Mouse (Mus musculus) kidney, adult 2 months (tissue): ENCODE measurements at regions not wholly inside any gene's neighbourhood (a gene's known extent, or its start where the extent isn't known, plus 50 kb on each side); places are given as distances from the start of the nearest gene placed in this dataset.

ENCODE experiments used
- DNase-seq: peaks from one replicate; pipeline ENCODE4 v3.0.0; 2021
- H3K27ac ChIP-seq: fragments of 200-500 bp; 2 replicates; pipeline ENCODE4 v1.5.1; 2012; ENCODE audit warnings: low read depth, low read length, control low read depth, inconsistent platforms; ENCODE audit not compliant: insufficient read depth
- H3K27me3 ChIP-seq: fragments of 200-500 bp; replicated peaks from 2 replicates; pipeline ENCODE4 v1.6.1; 2012; ENCODE audit warnings: mild to moderate bottlenecking, moderate library complexity, low read length, inconsistent platforms; ENCODE audit not compliant: control insufficient read depth, insufficient read depth
- H3K36me3 ChIP-seq: fragments of 200-500 bp; 2 replicates; pipeline ENCODE4 v1.6.1; 2012; ENCODE audit warnings: mild to moderate bottlenecking, moderate library complexity, low read length, inconsistent platforms; ENCODE audit not compliant: control insufficient read depth, insufficient read depth
- H3K4me1 ChIP-seq: fragments of 200-500 bp; 2 replicates; pipeline ENCODE4 v1.6.1; 2011; ENCODE audit warnings: low read length; ENCODE audit not compliant: control insufficient read depth, insufficient read depth
- H3K4me3 ChIP-seq: fragments of 200-500 bp; 2 replicates; pipeline ENCODE4 v1.5.1; 2011; ENCODE audit warnings: mild to moderate bottlenecking, low read depth, low read length, control low read depth; ENCODE audit not compliant: insufficient read depth
- CTCF ChIP-seq: fragments of 200-500 bp; conservative IDR thresholded peaks from 2 replicates; pipeline ENCODE4 v1.5.1; 2011; ENCODE audit warnings: low read depth, mild to moderate bottlenecking, control low read depth, low read length, moderate library complexity, mixed read lengths; ENCODE audit not compliant: insufficient read depth, insufficient read length
- POLR2A ChIP-seq: fragments of 200-500 bp; IDR thresholded peaks from one replicate; pipeline ENCODE4 v1.6.1; 2011; ENCODE audit warnings: low read depth, low read length, control low read depth
- WGBS: fragments of 180-500 bp; shearing (Covaris S2); methylation state at CpG from one replicate; pipeline ENCODE4 v1.1.7; 2018; 5-methylcytosine and 5-hydroxymethylcytosine counted together

DNA sequence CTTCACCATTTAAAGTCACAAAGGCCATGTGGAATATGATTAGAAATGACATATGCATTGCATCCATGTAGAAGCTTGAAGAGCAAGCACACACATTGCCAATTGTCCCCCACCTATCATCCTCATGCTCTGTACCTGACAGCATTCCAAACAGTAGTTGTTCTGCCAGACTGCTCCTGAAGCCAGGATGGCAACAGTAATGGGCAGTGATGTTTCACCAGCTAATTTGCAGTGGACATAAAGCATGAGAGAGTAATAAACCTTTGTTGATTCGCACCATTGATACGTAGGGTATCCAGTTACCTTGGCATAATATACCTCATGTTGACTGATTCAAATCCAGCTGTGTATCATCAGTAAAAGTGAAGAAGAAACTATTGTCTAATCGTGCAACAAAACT lies 606.5 kb upstream of the Celf2 start:
- H3K4me1 ChIP-seq, result no peaks in the 10 kb centered on the region
- H3K27ac ChIP-seq, result no peak overlapping the region
- no peak overlapping the region for H3K4me3 ChIP-seq
- 34% methylated on average over 3 of the region's 3 CpGs for WGBS
- no peaks in the 10 kb centered on the region for H3K36me3 ChIP-seq
- TF ChIP-seq POLR2A (no peak), CTCF (no peak)
- DNase-seq, result no peak
- H3K27me3 ChIP-seq, result no peaks in the 10 kb centered on the region

DNA sequence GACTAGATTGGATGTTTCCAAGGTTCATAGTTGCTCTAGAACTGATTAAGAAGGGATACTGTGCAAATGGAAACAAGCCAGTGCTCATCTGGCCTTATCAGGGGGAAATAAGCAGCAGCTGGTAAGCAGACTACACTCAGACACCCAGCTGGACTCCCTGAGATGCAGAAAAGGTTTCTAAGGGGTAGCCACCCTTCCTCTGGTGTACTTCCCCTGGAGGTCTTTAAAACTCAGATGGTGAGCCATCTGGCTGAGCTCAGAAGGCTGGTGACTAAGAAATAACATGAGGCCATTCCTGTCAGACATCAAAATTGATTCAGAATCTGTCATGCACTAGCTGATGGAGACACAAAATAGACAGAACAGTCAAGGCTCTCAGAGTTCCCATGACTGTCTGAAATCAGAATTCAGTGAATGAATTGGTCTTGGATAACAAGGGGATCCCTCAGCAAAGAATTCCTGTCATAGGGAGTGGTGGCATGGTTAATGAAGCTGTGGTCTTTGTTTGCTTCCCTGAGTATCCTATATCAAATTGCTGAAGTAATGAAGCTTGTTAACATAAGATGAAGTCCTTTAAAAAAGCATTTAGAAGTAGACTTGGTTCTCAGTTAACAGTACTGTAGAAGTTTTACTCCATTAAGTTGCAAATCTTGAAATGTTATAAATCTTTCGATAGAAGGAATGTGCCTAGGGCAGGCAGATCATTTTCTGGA lies 603.2 kb upstream of the Celf2 start:
- no peak overlapping the region for H3K27ac ChIP-seq
- H3K36me3 ChIP-seq, result no peaks in the 10 kb centered on the region
- no peaks in the 10 kb centered on the region for H3K27me3 ChIP-seq
- no peaks in the 10 kb centered on the region for H3K4me1 ChIP-seq
- H3K4me3 ChIP-seq, result no peak overlapping the region
- peak; percentile 4 for DNase-seq
- no peak for TF ChIP-seq CTCF
- no peak for TF ChIP-seq POLR2A
- 34% methylated on average over 1 of the region's 1 CpGs for WGBS

DNA sequence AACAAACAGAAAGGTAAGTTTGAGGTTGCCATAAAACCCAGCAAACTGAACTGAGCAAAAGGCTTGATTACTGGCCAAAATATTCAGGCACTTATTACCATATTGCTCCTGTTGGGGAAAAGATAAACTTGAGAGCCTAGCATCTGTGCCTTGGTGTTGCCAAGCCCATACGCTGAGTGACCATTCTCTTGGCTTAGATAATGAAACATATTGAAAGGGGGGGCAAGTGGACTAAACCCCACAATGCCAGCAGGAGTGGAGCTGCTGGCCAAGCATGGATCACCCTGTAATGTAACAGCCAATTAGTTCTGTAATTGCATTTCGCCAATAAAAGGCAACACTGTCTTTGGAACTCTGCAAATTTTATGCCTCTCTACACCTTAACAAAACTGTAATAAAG lies 584.8 kb upstream of the Celf2 start:
- no peak for DNase-seq
- Histone ChIP-seq H3K4me3 (no peak overlapping the region), H3K4me1 (no peaks in the 10 kb centered on the region), H3K36me3 (no peaks in the 10 kb centered on the region), H3K27ac (no peak overlapping the region), H3K27me3 (no peaks in the 10 kb centered on the region)
- 61% methylated on average over 2 of the region's 2 CpGs for WGBS
- TF ChIP-seq POLR2A, result no peak
- TF ChIP-seq CTCF, result no peak

DNA sequence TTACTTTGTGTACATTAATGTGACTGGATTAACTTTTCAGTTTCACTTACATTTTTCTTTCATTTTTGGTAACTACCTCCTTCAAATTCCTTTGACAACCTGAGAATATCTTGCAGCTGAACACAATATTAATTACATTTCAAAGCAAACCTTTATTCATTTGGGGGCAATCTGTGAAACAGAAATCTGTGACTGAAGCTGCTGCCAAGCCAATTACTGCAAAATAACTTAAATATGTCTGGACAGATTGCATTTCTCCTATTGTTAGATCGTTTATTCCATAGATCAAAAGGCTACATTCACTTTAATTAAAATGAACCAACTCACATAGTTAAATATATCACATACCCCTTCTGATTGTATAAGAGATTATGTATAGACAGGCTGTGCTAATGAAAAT lies 558.5 kb upstream of the Celf2 start:
- H3K27ac ChIP-seq, result no peak overlapping the region
- no peak for TF ChIP-seq CTCF
- no peak for TF ChIP-seq POLR2A
- H3K4me3 ChIP-seq, result no peak overlapping the region
- H3K4me1 ChIP-seq, result no peaks in the 10 kb centered on the region
- no peak for DNase-seq
- no peaks in the 10 kb centered on the region for H3K36me3 ChIP-seq
- no peaks in the 10 kb centered on the region for H3K27me3 ChIP-seq
- 68% methylated on average over 1 of the region's 1 CpGs for WGBS

DNA sequence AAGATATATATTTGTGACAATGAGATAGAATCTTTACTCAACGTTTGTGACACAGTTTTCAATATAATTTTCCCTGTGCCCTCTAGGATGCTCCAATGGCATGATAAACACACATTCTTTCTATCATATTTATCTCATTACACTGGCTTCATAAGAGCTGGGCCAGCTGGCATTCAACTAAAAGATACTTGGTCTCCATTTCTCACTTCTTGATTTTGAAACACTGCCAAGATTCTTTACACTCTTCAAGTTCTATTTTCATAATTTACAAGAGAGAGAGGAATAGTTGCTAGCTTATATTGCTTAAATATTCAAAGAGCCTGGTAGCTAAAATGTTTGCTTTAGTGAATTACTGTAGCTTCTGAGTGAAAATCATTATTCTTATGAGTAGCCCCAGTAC lies 552.3 kb upstream of the Celf2 start:
- Histone ChIP-seq H3K36me3 (no peaks in the 10 kb centered on the region), H3K27ac (no peak overlapping the region), H3K27me3 (no peaks in the 10 kb centered on the region), H3K4me3 (no peak overlapping the region), H3K4me1 (no peaks in the 10 kb centered on the region)
- TF ChIP-seq CTCF, result no peak
- no peak for TF ChIP-seq POLR2A
- WGBS, result 35% methylated on average over 1 of the region's 1 CpGs
- no peak for DNase-seq

DNA sequence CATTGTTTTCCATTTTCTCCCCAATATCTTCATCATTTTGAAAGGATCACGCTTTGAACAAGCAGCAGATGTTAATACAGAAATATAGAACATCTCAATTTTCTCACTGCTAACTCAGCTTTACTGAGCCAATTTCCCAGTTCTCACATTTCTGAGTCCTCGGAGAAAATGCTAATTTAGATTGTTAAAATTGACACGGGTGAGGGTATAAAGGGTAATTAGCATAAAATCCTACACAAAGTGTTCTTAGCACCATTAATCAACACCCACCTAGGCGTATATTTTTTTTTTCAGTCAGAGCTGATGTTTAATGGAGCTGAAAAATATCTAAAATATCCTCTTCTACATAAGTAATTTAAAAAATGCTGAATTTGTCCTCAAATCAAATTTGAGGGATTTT lies 519.8 kb upstream of the Celf2 start:
- no peak for DNase-seq
- Histone ChIP-seq H3K27ac (no peak overlapping the region), H3K27me3 (no peaks in the 10 kb centered on the region), H3K4me1 (no peaks in the 10 kb centered on the region), H3K4me3 (no peak overlapping the region), H3K36me3 (no peaks in the 10 kb centered on the region)
- WGBS, result 43% methylated on average over 4 of the region's 4 CpGs
- TF ChIP-seq CTCF (no peak), POLR2A (no peak)

DNA sequence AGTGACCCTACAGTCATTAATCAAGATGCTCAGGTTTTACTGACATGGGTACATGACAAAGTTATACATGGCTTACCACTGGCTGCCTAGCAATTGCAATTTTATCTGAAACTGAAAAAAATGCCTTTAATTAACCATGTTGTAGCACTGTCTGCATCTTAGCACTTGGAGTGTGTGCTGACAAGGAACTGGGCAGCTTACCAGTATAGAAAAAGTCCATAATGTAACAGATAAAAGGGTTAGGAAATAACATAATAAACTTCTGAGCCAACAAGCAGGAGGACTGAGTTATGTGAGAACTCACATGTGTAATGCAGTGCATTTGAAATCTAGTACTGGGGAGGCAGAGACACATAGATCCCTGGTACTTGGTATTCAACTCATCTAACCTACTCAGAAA lies 518.2 kb upstream of the Celf2 start:
- Histone ChIP-seq H3K36me3 (no peaks in the 10 kb centered on the region), H3K4me3 (no peak overlapping the region), H3K27me3 (no peaks in the 10 kb centered on the region), H3K27ac (no peak overlapping the region), H3K4me1 (no peaks in the 10 kb centered on the region)
- DNase-seq, result no peak
- no peak for TF ChIP-seq POLR2A
- no peak for TF ChIP-seq CTCF
